Mouse (Mus musculus) MEL (cell line): ENCODE measurements around the gene Guk1. TPM values are rescaled to one million over a fixed set of nuclear protein-coding genes. Genes with fewer than 3 reads are reported as not detected.
A peak's percentile ranks its signal among the peaks of the same experiment; 100 is the strongest.
"Not testable (repeated sequence)": the region's sequence is repeated elsewhere in the genome, so short reads cannot be mapped to it uniquely, and the experiment has no call there.

Experiments used
- DNase-seq: peaks from one replicate; pipeline ENCODE4 v3.0.0; 2011; ENCODE audit warnings: low read depth, low spot score
- H3K27ac ChIP-seq: 2 replicates; pipeline ENCODE4 v1.5.1; 2012; ENCODE audit warnings: low read depth, mild to moderate bottlenecking, control low read depth, low read length, moderate library complexity; ENCODE audit not compliant: control insufficient read depth
- H3K27me3 ChIP-seq, 2 experiments: fragments of 150-350 bp in 1 of 2; sonication (generic) in 1 of 2; 2 replicates each; pipeline ENCODE4 v1.6.1; 2012; ENCODE audit warnings: low read length in 2 of 2, mild to moderate bottlenecking in 2 of 2, improper control_type of control experiment in 1 of 2, moderate library complexity in 1 of 2; ENCODE audit not compliant: insufficient read depth in 2 of 2, control insufficient read depth in 1 of 2
- H3K36me3 ChIP-seq, 2 experiments: 2 replicates each; pipeline ENCODE4 v1.6.1; 2012 to 2014; ENCODE audit warnings: low read length in 2 of 2, improper control_type of control experiment in 1 of 2, inconsistent platforms in 1 of 2, mild to moderate bottlenecking in 1 of 2; ENCODE audit not compliant: insufficient read depth in 2 of 2, control insufficient read depth in 1 of 2
- H3K4me1 ChIP-seq, 2 experiments: fragments of 150-350 bp in 1 of 2; sonication (generic) in 1 of 2; 2 replicates each; pipeline ENCODE4 v1.6.1; 2012; ENCODE audit warnings: low read length in 2 of 2, improper control_type of control experiment in 1 of 2, mild to moderate bottlenecking in 1 of 2; ENCODE audit not compliant: insufficient read depth in 2 of 2, control insufficient read depth in 1 of 2
- H3K4me3 ChIP-seq, 2 experiments: fragments of 150-350 bp in 1 of 2; sonication (generic) in 1 of 2; 2 replicates each; pipeline ENCODE4 v1.5.1; 2012; ENCODE audit warnings: low read depth in 2 of 2, low read length in 2 of 2, mild to moderate bottlenecking in 2 of 2, moderate library complexity in 2 of 2, control low read depth in 1 of 2, improper control_type of control experiment in 1 of 2; ENCODE audit not compliant: control insufficient read depth in 1 of 2, insufficient read depth in 1 of 2
- H3K79me2 ChIP-seq: 2 replicates; pipeline ENCODE4 v1.6.1; 2012; ENCODE audit warnings: mild to moderate bottlenecking, low read length, moderate library complexity; ENCODE audit not compliant: control insufficient read depth, poor library complexity, insufficient read depth
- H3K9ac ChIP-seq: 2 replicates; pipeline ENCODE4 v1.6.1; 2012; ENCODE audit warnings: low read depth, mild to moderate bottlenecking, control low read depth, low read length, moderate library complexity; ENCODE audit not compliant: control insufficient read depth, poor library complexity, severe bottlenecking
- H3K9me3 ChIP-seq: fragments of 150-350 bp; sonication (generic); replicated peaks from 2 replicates; pipeline ENCODE4 v1.6.1; 2012; ENCODE audit warnings: mild to moderate bottlenecking, low read length, improper control_type of control experiment, moderate library complexity; ENCODE audit not compliant: insufficient read depth
- CHD2 ChIP-seq: IDR thresholded peaks from 2 replicates; pipeline ENCODE4 v1.6.1; 2011; ENCODE audit warnings: low read length, improper control_type of control experiment
- CTCF ChIP-seq, 3 experiments: IDR thresholded peaks in 2 of 3; conservative IDR thresholded peaks in 1 of 3; 2 replicates each; pipeline ENCODE4 v1.5.1; 2011 to 2012; ENCODE audit warnings: low read length in 3 of 3, low read depth in 2 of 3, mild to moderate bottlenecking in 2 of 3, improper control_type of control experiment in 1 of 3, inconsistent platforms in 1 of 3, mixed read lengths in 1 of 3, moderate library complexity in 1 of 3; ENCODE audit not compliant: control insufficient read depth in 1 of 3, insufficient read depth in 1 of 3, poor library complexity in 1 of 3, severe bottlenecking in 1 of 3
- E2F4 ChIP-seq: IDR thresholded peaks from 2 replicates; pipeline ENCODE4 v1.6.1; 2011; ENCODE audit warnings: low read depth, low read length, improper control_type of control experiment, borderline replicate concordance
- ELF1 ChIP-seq: IDR thresholded peaks from 2 replicates; pipeline ENCODE4 v1.6.1; 2014; ENCODE audit warnings: low read depth, mild to moderate bottlenecking, inconsistent platforms, low read length, improper control_type of control experiment, moderate library complexity
- EP300 ChIP-seq, 2 experiments: IDR thresholded peaks; 2 replicates each; pipeline ENCODE4 v1.6.1; 2011; ENCODE audit warnings: improper control_type of control experiment in 2 of 2, low read length in 2 of 2, low read depth in 1 of 2, mild to moderate bottlenecking in 1 of 2
- ETS1 ChIP-seq: IDR thresholded peaks from 2 replicates; pipeline ENCODE4 v1.6.1; 2012; ENCODE audit warnings: low read depth, mild to moderate bottlenecking, inconsistent platforms, low read length, improper control_type of control experiment, moderate library complexity
- GABPA ChIP-seq: IDR thresholded peaks from 2 replicates; pipeline ENCODE4 v1.6.1; 2012; ENCODE audit warnings: low read depth, mild to moderate bottlenecking, inconsistent platforms, low read length, improper control_type of control experiment, moderate library complexity
- GATA1 ChIP-seq: IDR thresholded peaks from 2 replicates; pipeline ENCODE4 v1.6.1; 2011; ENCODE audit warnings: low read depth, low read length, improper control_type of control experiment
- HCFC1 ChIP-seq: IDR thresholded peaks from 2 replicates; pipeline ENCODE4 v1.6.1; 2012; ENCODE audit warnings: low read depth, mild to moderate bottlenecking, inconsistent platforms, low read length, improper control_type of control experiment, moderate library complexity
- KAT2A ChIP-seq: conservative IDR thresholded peaks from 2 replicates; pipeline ENCODE4 v1.6.1; 2012; ENCODE audit warnings: low read depth, low read length, improper control_type of control experiment, inconsistent platforms
- MAFK ChIP-seq: IDR thresholded peaks from 2 replicates; pipeline ENCODE4 v1.6.1; 2011; ENCODE audit warnings: low read depth, mild to moderate bottlenecking, low read length, improper control_type of control experiment, borderline replicate concordance
- MAX ChIP-seq: IDR thresholded peaks from 2 replicates; pipeline ENCODE4 v1.6.1; 2011; ENCODE audit warnings: low read length, improper control_type of control experiment
- MAZ ChIP-seq: IDR thresholded peaks from 2 replicates; pipeline ENCODE4 v1.6.1; 2012; ENCODE audit warnings: low read depth, mild to moderate bottlenecking, inconsistent platforms, low read length, improper control_type of control experiment
- MYC ChIP-seq: IDR thresholded peaks from 2 replicates; pipeline ENCODE4 v1.6.1; 2011; ENCODE audit warnings: low read depth, mild to moderate bottlenecking, low read length, improper control_type of control experiment, moderate library complexity
- NELFE ChIP-seq: IDR thresholded peaks from 2 replicates; pipeline ENCODE4 v1.6.1; 2011; ENCODE audit warnings: low read depth, low read length, improper control_type of control experiment
- POLR2A ChIP-seq, 2 experiments: IDR thresholded peaks; 2 replicates each; pipeline ENCODE4 v1.6.1; 2011 to 2012; ENCODE audit warnings: low read length in 2 of 2, mild to moderate bottlenecking in 2 of 2, control low read depth in 1 of 2, improper control_type of control experiment in 1 of 2, low read depth in 1 of 2, moderate library complexity in 1 of 2; ENCODE audit not compliant: control insufficient read depth in 1 of 2, insufficient read depth in 1 of 2, poor library complexity in 1 of 2
- POLR2AphosphoS2 ChIP-seq: IDR thresholded peaks from 2 replicates; pipeline ENCODE4 v1.6.1; 2011; ENCODE audit warnings: low read length, improper control_type of control experiment
- POLR2AphosphoS5 ChIP-seq: IDR thresholded peaks from 2 replicates; pipeline ENCODE4 v1.6.1; 2012; ENCODE audit warnings: low read depth, borderline replicate concordance, mild to moderate bottlenecking, inconsistent platforms, low read length, moderate library complexity, mixed read lengths
- RCOR1 ChIP-seq: IDR thresholded peaks from 2 replicates; pipeline ENCODE4 v1.6.1; 2012; ENCODE audit warnings: low read depth, mild to moderate bottlenecking, inconsistent platforms, low read length, improper control_type of control experiment
- SIN3A ChIP-seq: IDR thresholded peaks from 2 replicates; pipeline ENCODE4 v1.6.1; 2012; ENCODE audit warnings: low read length, improper control_type of control experiment, inconsistent platforms
- SMC3 ChIP-seq: IDR thresholded peaks from 2 replicates; pipeline ENCODE4 v1.6.1; 2011; ENCODE audit warnings: low read depth, low read length, improper control_type of control experiment
- TAL1 ChIP-seq: IDR thresholded peaks from 2 replicates; pipeline ENCODE4 v1.6.1; 2012; ENCODE audit warnings: mild to moderate bottlenecking, inconsistent platforms, low read length, moderate library complexity, mixed read lengths
- TBP ChIP-seq: IDR thresholded peaks from 2 replicates; pipeline ENCODE4 v1.8.0; 2011; ENCODE audit warnings: low read depth, low read length, improper control_type of control experiment
- TCF12 ChIP-seq: IDR thresholded peaks from 2 replicates; pipeline ENCODE4 v1.6.1; 2014; ENCODE audit warnings: low read depth, mild to moderate bottlenecking, inconsistent platforms, low read length, improper control_type of control experiment, moderate library complexity
- UBTF ChIP-seq: IDR thresholded peaks from 2 replicates; pipeline ENCODE4 v1.6.1; 2012; ENCODE audit warnings: low read depth, mild to moderate bottlenecking, inconsistent platforms, low read length, improper control_type of control experiment, moderate library complexity, borderline replicate concordance; ENCODE audit not compliant: insufficient read depth
- ZC3H11A ChIP-seq: IDR thresholded peaks from 2 replicates; pipeline ENCODE4 v1.6.1; 2012; ENCODE audit warnings: low read depth, mild to moderate bottlenecking, inconsistent platforms, low read length, improper control_type of control experiment
- ZMIZ1 ChIP-seq: IDR thresholded peaks from 2 replicates; pipeline ENCODE4 v1.6.1; 2012; ENCODE audit warnings: low read depth, mild to moderate bottlenecking, inconsistent platforms, low read length, improper control_type of control experiment, moderate library complexity
- polyA plus RNA-seq, 2 experiments: library from polyadenylated mRNA; stranded (reverse) in 1 of 2; unstranded in 1 of 2; fragments of >175 nt in 1 of 2; fragments of >200 nt in 1 of 2; gene quantifications; 2 replicates each; pipeline versions ENCODE4 v1.2.1 to v1.2.4; 2012; ENCODE audit warnings: low replicate concordance in 2 of 2, low read depth in 1 of 2; ENCODE audit not compliant: insufficient read length in 2 of 2, insufficient read depth in 1 of 2, missing spikeins in 1 of 2
- total RNA-seq: library from RNA; depleted of rRNA; stranded (reverse); fragments of 300-350 nt; gene quantifications from 2 replicates; pipeline ENCODE4 v1.2.3, GENCODE M21; 2012

Guk1 gene
- total and polyA plus RNA-seq, 3 experiments: 215 to 295 TPM; not detected in 1

DNA sequence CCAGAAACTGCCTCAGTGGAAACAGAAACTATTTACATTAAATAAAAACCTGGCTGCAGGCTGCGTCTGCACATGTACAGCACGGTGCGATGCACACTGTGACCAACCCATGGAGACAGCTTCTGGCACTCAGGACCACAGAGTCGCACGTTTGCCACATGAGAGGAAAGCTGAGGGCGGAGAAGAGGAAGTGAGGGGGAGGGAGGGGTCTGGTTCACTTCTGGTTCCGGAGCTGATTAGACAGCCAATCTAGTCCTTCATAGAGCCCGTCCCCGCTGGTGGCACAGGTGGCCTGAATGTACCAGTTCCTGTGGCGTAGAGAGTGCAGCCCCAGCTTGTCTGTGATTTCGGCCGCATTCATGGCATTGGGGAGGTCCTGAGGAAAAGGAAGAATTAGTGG, 20.3 kb upstream of the Guk1 start:
- not testable (repeated sequence) for H3K9me3 ChIP-seq, H3K27ac ChIP-seq, H3K27me3 ChIP-seq, H3K9ac ChIP-seq, H3K4me3 ChIP-seq
- peak; percentile 46; the same call in 1 of the 2 replicates for TF ChIP-seq HCFC1
- TF ChIP-seq POLR2A (IDR thresholded peaks at IDR 0.05; ENCODE audit: control insufficient read depth in 1 of 2, insufficient read depth in 1 of 2, low read depth in 1 of 2, low read length in 2 of 2, poor library complexity in 1 of 2): peak in 1 of 2 experiments; percentile 32; a peak in 1 of 4 replicates
- peak; percentile 54; the same call in 1 of the 2 replicates for TF ChIP-seq SIN3A
- 0 out of 2 replicates have a peak, but pooled peaks have one; percentile 17 for TF ChIP-seq POLR2AphosphoS2
- TF ChIP-seq MAX: 0 out of 2 replicates have a peak, but pooled peaks have one; percentile 14
- peak in 1 of 2 experiments; percentile 25; a peak in 1 of 4 replicates for TF ChIP-seq EP300 (IDR thresholded peaks at IDR 0.05; ENCODE audit: low read depth in 1 of 2, low read length in 2 of 2)
- peaks cover 32 to 56% of the 10 kb centered on the region in 2 experiments for H3K36me3 ChIP-seq
- DNase-seq: peak; percentile 84
- H3K79me2 ChIP-seq: peaks cover 51% of the 10 kb centered on the region
- H3K4me1 ChIP-seq: peaks cover 16 to 25% of the 10 kb centered on the region in 2 experiments

DNA sequence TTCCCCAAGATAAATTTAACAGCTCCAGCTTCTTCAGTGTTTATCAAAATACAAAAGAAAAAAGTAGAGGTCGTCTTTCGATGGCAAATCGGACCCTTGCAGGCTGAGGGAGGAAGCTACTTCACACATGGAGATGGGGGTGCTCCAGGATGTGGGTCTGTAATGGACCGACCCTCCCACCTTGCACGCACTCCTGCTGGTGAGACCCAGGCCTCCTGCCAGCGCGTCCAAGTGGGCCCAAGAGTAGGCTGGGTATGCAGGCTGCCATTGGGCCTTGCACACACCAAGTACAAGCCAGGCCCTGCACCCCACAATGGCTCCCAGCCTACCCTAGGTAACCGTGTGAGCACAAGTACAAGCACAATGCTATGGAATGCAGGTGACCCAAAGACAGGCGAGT, 19.5 kb upstream of the Guk1 start:
- H3K4me1 ChIP-seq: peaks cover 9 to 23% of the 10 kb centered on the region in 2 experiments

DNA sequence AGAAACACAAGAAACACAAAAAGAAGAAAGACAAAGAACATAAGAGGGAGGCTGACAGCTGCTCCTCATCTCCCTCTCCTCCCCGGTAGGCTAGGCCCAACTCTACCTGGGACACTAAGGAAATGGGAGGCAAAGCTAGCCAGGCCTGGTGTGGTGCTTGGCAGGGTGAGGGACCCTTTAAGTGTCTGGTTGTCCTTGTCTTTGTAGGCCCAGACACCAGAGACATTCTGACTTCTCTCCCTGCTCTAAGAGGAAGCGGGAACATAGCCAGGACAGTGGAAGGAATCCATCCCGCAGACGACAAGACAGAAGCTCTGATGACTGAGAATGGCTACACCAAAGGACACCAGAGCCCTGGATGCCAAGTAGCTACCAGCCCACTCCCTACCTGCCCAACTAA, 18.0 kb upstream of the Guk1 start:
- Histone ChIP-seq H3K4me3 (no peak overlapping the region), H3K27me3 (no peaks in the 10 kb centered on the region), H3K36me3 (peaks cover 18 to 38% of the 10 kb centered on the region in 2 experiments), H3K9ac (no peak overlapping the region), H3K79me2 (peaks cover 31% of the 10 kb centered on the region), H3K4me1 (peaks cover 2 to 19% of the 10 kb centered on the region in 2 experiments; a peak in 3 of 4 replicates), H3K27ac (no peak overlapping the region), H3K9me3 (no peaks in the 10 kb centered on the region)
- peak; percentile 33 for DNase-seq
- 0 out of 2 replicates have a peak, but pooled peaks have one; percentile 36 for TF ChIP-seq POLR2AphosphoS5
- no peak for TF ChIP-seq MAFK
- no peak for TF ChIP-seq E2F4
- no peak for TF ChIP-seq ELF1
- TF ChIP-seq MYC: no peak
- no peak for TF ChIP-seq CHD2
- TF ChIP-seq HCFC1: no peak
- TF ChIP-seq ZC3H11A: no peak
- no peak for TF ChIP-seq TBP
- TF ChIP-seq MAZ: no peak
- TF ChIP-seq ETS1: no peak
- TF ChIP-seq NELFE: no peak
- no peak for TF ChIP-seq CTCF (IDR thresholded peaks at IDR 0.05 in 2 of 3, conservative IDR thresholded peaks at IDR 0.05 in 1 of 3; ENCODE audit: control insufficient read depth in 1 of 3, insufficient read depth in 1 of 3, low read depth in 2 of 3, low read length in 3 of 3, poor library complexity in 1 of 3, severe bottlenecking in 1 of 3)
- TF ChIP-seq GATA1: no peak
- no peak for TF ChIP-seq TAL1
- no peak for TF ChIP-seq SMC3
- peak; percentile 13; the same call in 1 of the 2 replicates for TF ChIP-seq ZMIZ1
- TF ChIP-seq KAT2A: no peak
- TF ChIP-seq GABPA: no peak
- TF ChIP-seq TCF12: no peak
- no peak for TF ChIP-seq RCOR1
- TF ChIP-seq UBTF: no peak

More for the DNA sequence above, 19.5 kb upstream of the Guk1 start:
- not testable (repeated sequence) for H3K9me3 ChIP-seq, H3K27me3 ChIP-seq, H3K9ac ChIP-seq, DNase-seq, H3K4me3 ChIP-seq, H3K27ac ChIP-seq
- peaks cover 44% of the 10 kb centered on the region for H3K79me2 ChIP-seq
- 0 out of 2 replicates have a peak, but pooled peaks have one; percentile 40 for TF ChIP-seq ZMIZ1
- H3K36me3 ChIP-seq: peaks cover 31 to 50% of the 10 kb centered on the region in 2 experiments
